Mouse (Mus musculus) midbrain, embryonic 10.5 days (tissue): ENCODE data around the gene Tnk1. TPM values are rescaled to one million over a fixed set of nuclear protein-coding genes. Genes with fewer than 3 reads are reported as not detected.

ENCODE experiments used
- DNase-seq: peaks from one replicate; pipeline ENCODE4 v3.0.0-alpha.2; 2017; ENCODE audit warnings: low spot score
- H3K27ac ChIP-seq: fragments of 300-500 bp; sonication (generic); replicated peaks from 2 replicates; pipeline ENCODE4 v1.5.1; 2016; ENCODE audit warnings: mild to moderate bottlenecking
- H3K27me3 ChIP-seq: fragments of 300-500 bp; sonication (generic); 2 replicates; pipeline ENCODE4 v1.6.1; 2016; ENCODE audit warnings: low read depth, mild to moderate bottlenecking; ENCODE audit not compliant: poor library complexity, severe bottlenecking
- H3K36me3 ChIP-seq: fragments of 300-500 bp; sonication (generic); 2 replicates; pipeline ENCODE4 v1.6.1; 2016; ENCODE audit warnings: mild to moderate bottlenecking, moderate library complexity
- H3K4me1 ChIP-seq: fragments of 300-500 bp; sonication (generic); 2 replicates; pipeline ENCODE4 v1.6.1; 2016
- H3K4me3 ChIP-seq: fragments of 300-500 bp; sonication (generic); 2 replicates; pipeline ENCODE4 v1.5.1; 2016; ENCODE audit warnings: mild to moderate bottlenecking, moderate library complexity
- H3K9me3 ChIP-seq: fragments of 300-500 bp; sonication (generic); replicated peaks from 2 replicates; pipeline ENCODE4 v1.6.1; 2016; ENCODE audit warnings: mild to moderate bottlenecking
- WGBS: fragments of 180-500 bp; shearing (Covaris S2); methylation state at CpG from one replicate; pipeline ENCODE4 v1.1.7; 2016; 5-methylcytosine and 5-hydroxymethylcytosine counted together
- microRNA-seq: library from miRNA; unstranded; fragments of <30 nt; microRNA quantifications from one replicate; pipeline ENCODE4, GENCODE M21; 2017
- polyA plus RNA-seq: library from polyadenylated mRNA; unstranded; fragments of >200 nt; fragmentation: Nextera tagmentation; extraction: Ambion mirVana; gene quantifications from 2 replicates; pipeline ENCODE4 v1.2.1, GENCODE M21; 2016

The Tnk1 gene
- polyA plus RNA-seq, 1 experiment from 2014 or later = 0.44 TPM

- Histone ChIP-seq H3K9me3 (peaks cover 5% of the 10 kb centered on the region; the same call in 1 of the 2 replicates), H3K4me3 (peak overlapping the region; percentile 66), H3K27me3 (peaks cover 85% of the 10 kb centered on the region), H3K4me1 (peaks cover 66% of the 10 kb centered on the region), H3K27ac (peak overlapping the region; percentile 58), H3K36me3 (no peaks in the 10 kb centered on the region)
- WGBS = 1% methylated on average over 60 of the region's 60 CpGs
- DNase-seq = peak; percentile 78
These were observed 54.5 kb downstream of the Tnk1 start for GRCm38 (mm10) chr11:69803786-69804651.

GRCm38 (mm10) chr11:69803328-69803727 is 55.2 kb downstream of the Tnk1 start:
- no peak for DNase-seq
- H3K27ac ChIP-seq = peak overlapping the region; percentile 58
- under 1% methylated on average over 12 of the region's 12 CpGs for WGBS
- peaks cover 73% of the 10 kb centered on the region for H3K4me1 ChIP-seq
- peaks cover 92% of the 10 kb centered on the region for H3K27me3 ChIP-seq
- H3K4me3 ChIP-seq = peak overlapping the region; percentile 66
- no peaks in the 10 kb centered on the region for H3K36me3 ChIP-seq
- peaks cover 5% of the 10 kb centered on the region; the same call in 1 of the 2 replicates for H3K9me3 ChIP-seq

GRCm38 (mm10) chr11:69802648-69803105 is 55.9 kb downstream of the Tnk1 start:
- under 1% methylated on average over 33 of the region's 33 CpGs for WGBS
- Histone ChIP-seq H3K9me3 (peaks cover 5% of the 10 kb centered on the region; the same call in 1 of the 2 replicates), H3K4me1 (peaks cover 77% of the 10 kb centered on the region), H3K27me3 (peaks cover 99% of the 10 kb centered on the region), H3K4me3 (peak overlapping the region; percentile 66), H3K27ac (peak overlapping the region; percentile 68), H3K36me3 (no peaks in the 10 kb centered on the region)
- peak; percentile 83 for DNase-seq

- no peaks in the 10 kb centered on the region for H3K36me3 ChIP-seq
- peaks cover 3% of the 10 kb centered on the region; the same call in 1 of the 2 replicates for H3K9me3 ChIP-seq
- peaks cover 100% of the 10 kb centered on the region for H3K27me3 ChIP-seq
- DNase-seq = peak; percentile 25
- WGBS = 2% methylated on average over 33 of the region's 33 CpGs
- H3K4me1 ChIP-seq = peaks cover 77% of the 10 kb centered on the region
- peak within 1 kb of the TSS; percentile 66 for H3K4me3 ChIP-seq
- H3K27ac ChIP-seq = peak within 1 kb of the TSS; percentile 95
These were observed 57.1 kb downstream of the Tnk1 start, which contains the start of gene Fgf11 for GRCm38 (mm10) chr11:69801379-69801977. TSS of gene Fgf11 (minus strand) at chr11:69801857.

Small RNA genes within 50 kb of the gene (microRNA-seq; reads per million reads assigned to microRNA genes)
- not detected for gene Mir6924

Other genes with a start within 250 kb of the Tnk1 start
- not detected in 2 replicates for gene Shbg, start 240.8 kb downstream of the Tnk1 start, polyA plus RNA-seq
- gene Sat2, start 236.7 kb downstream of the Tnk1 start, polyA plus RNA-seq = 16.1 and 20.6 TPM in 2 replicates
- 36.2 and 39.1 TPM in 2 replicates for gene Fxr2, start 225.7 kb downstream of the Tnk1 start, polyA plus RNA-seq
- gene Sox15, start 203.4 kb downstream of the Tnk1 start, polyA plus RNA-seq = 0.16 TPM in 1 of 2 replicates, not detected in the other
- 85.1 and 86.2 TPM in 2 replicates for gene Mpdu1, start 196.1 kb downstream of the Tnk1 start, polyA plus RNA-seq
- gene Cd68, start 192.6 kb downstream of the Tnk1 start, polyA plus RNA-seq = 7.0 and 7.4 TPM in 2 replicates
- 710 and 716 TPM in 2 replicates for gene Eif4a1, start 186.3 kb downstream of the Tnk1 start, polyA plus RNA-seq
- 112 and 114 TPM in 2 replicates for gene Senp3, start 176.6 kb downstream of the Tnk1 start, polyA plus RNA-seq
- gene Tnfsf13, start 172.9 kb downstream of the Tnk1 start, polyA plus RNA-seq = 0.11 and 0.30 TPM in 2 replicates
- gene Tnfsf12, start 162.9 kb downstream of the Tnk1 start, polyA plus RNA-seq = 1.2 and 1.4 TPM in 2 replicates
- 1.0 and 1.3 TPM in 2 replicates for gene Tnfsfm13, start 162.6 kb downstream of the Tnk1 start, polyA plus RNA-seq
- 25.6 and 32.2 TPM in 2 replicates for gene Polr2a, start 100.1 kb downstream of the Tnk1 start, polyA plus RNA-seq
- 0.09 TPM in 1 of 2 replicates, not detected in the other for gene Slc35g3, start 96.8 kb downstream of the Tnk1 start, polyA plus RNA-seq
- 0.64 and 0.91 TPM in 2 replicates for gene Zbtb4, start 92.8 kb downstream of the Tnk1 start, polyA plus RNA-seq
- 1.1 TPM in 2 replicates for gene Chrnb1, start 62.8 kb downstream of the Tnk1 start, polyA plus RNA-seq
- gene Fgf11, start 56.9 kb downstream of the Tnk1 start, polyA plus RNA-seq = 1.0 and 1.4 TPM in 2 replicates
- gene Tmem102, start 53.1 kb downstream of the Tnk1 start, polyA plus RNA-seq = 0.90 and 0.99 TPM in 2 replicates
- gene Gm39566, start 43.4 kb downstream of the Tnk1 start, polyA plus RNA-seq = not detected in 2 replicates
- not detected in 2 replicates for gene Spem2, start 40.3 kb downstream of the Tnk1 start, polyA plus RNA-seq
- gene Spem1, start 36.5 kb downstream of the Tnk1 start, polyA plus RNA-seq = 0.12 and 0.19 TPM in 2 replicates
- gene Nlgn2, start 20.9 kb downstream of the Tnk1 start, polyA plus RNA-seq = 6.1 and 8.6 TPM in 2 replicates
- 345 and 346 TPM in 2 replicates for gene Tmem256, start 20.2 kb downstream of the Tnk1 start, polyA plus RNA-seq
- gene Plscr3, start 12.4 kb downstream of the Tnk1 start, polyA plus RNA-seq = 70.4 and 81.8 TPM in 2 replicates
- not detected in 2 replicates for gene Tmem95, start 19.3 kb upstream of the Tnk1 start, polyA plus RNA-seq
- 6.4 and 7.0 TPM in 2 replicates for gene Kctd11, start 22.7 kb upstream of the Tnk1 start, polyA plus RNA-seq
- 1.0 and 1.2 TPM in 2 replicates for gene Acap1, start 36.8 kb upstream of the Tnk1 start, polyA plus RNA-seq
- gene 2810408A11Rik, start 42.3 kb upstream of the Tnk1 start, polyA plus RNA-seq = 14.8 and 20.5 TPM in 2 replicates
- gene Neurl4, start 42.3 kb upstream of the Tnk1 start, polyA plus RNA-seq = 12.8 and 14.3 TPM in 2 replicates
- gene Gps2, start 55.2 kb upstream of the Tnk1 start, polyA plus RNA-seq = 98.4 and 111 TPM in 2 replicates
- gene Eif5a, start 63.2 kb upstream of the Tnk1 start, polyA plus RNA-seq = 2,258 and 2,701 TPM in 2 replicates
- 2.4 and 2.8 TPM in 2 replicates for gene Ybx2, start 77.1 kb upstream of the Tnk1 start, polyA plus RNA-seq
- gene Slc2a4, start 89.5 kb upstream of the Tnk1 start, polyA plus RNA-seq = 12.6 and 12.8 TPM in 2 replicates
- 7.1 and 7.6 TPM in 2 replicates for gene Cldn7, start 106.0 kb upstream of the Tnk1 start, polyA plus RNA-seq
- 20.5 and 26.3 TPM in 2 replicates for gene Ctdnep1, start 122.4 kb upstream of the Tnk1 start, polyA plus RNA-seq
- 151 and 155 TPM in 2 replicates for gene Elp5, start 123.8 kb upstream of the Tnk1 start, polyA plus RNA-seq
- gene Gabarap, start 132.4 kb upstream of the Tnk1 start, polyA plus RNA-seq = 409 and 454 TPM in 2 replicates
- 95.1 and 96.3 TPM in 2 replicates for gene Phf23, start 137.0 kb upstream of the Tnk1 start, polyA plus RNA-seq
- 52.1 and 54.1 TPM in 2 replicates for gene Dvl2, start 141.9 kb upstream of the Tnk1 start, polyA plus RNA-seq
- gene Acadvl, start 156.7 kb upstream of the Tnk1 start, polyA plus RNA-seq = 42.2 and 48.6 TPM in 2 replicates
- gene Dlg4, start 158.2 kb upstream of the Tnk1 start, polyA plus RNA-seq = 16.6 and 23.8 TPM in 2 replicates
- gene Asgr1, start 195.4 kb upstream of the Tnk1 start, polyA plus RNA-seq = 0.58 and 0.73 TPM in 2 replicates
- not detected in 2 replicates for gene Asgr2, start 233.9 kb upstream of the Tnk1 start, polyA plus RNA-seq